Mouse (Mus musculus) thymus, adult 2 months (tissue): ENCODE data around the gene Slc18b1.

Source experiments
- CTCF ChIP-seq: fragments of 200-500 bp; IDR thresholded peaks from 2 replicates; pipeline ENCODE4 v1.5.1; 2012; ENCODE audit warnings: mild to moderate bottlenecking, control low read depth, low read length, moderate library complexity, borderline replicate concordance; ENCODE audit not compliant: control insufficient read depth, poor library complexity, insufficient read depth; ENCODE audit errors: extremely low read depth
- POLR2A ChIP-seq: fragments of 200-500 bp; IDR thresholded peaks from 2 replicates; pipeline ENCODE4 v1.6.1; 2012; ENCODE audit warnings: mild to moderate bottlenecking, low read length, control low read depth, moderate library complexity; ENCODE audit not compliant: control insufficient read depth, poor library complexity, insufficient read depth; ENCODE audit errors: extremely low read depth

DNA sequence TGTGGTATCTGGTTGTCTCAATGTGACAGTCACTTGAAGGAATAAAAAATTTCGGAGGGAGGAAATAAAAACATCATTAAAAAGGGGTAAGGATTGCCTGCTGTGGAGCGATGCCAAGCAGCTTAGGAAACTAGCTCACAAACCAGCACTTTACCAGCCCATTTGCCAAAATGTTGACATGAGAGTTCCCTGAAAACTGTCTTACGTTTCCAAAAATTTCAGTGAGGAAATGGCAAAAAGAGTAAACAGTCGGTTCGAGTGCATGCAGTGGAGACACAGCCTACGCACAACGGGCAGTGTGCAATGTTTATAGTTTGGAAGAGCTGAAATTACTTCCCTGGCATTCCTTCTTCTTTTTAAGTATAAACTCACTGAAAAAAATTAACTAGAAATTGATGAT is 42.6 kb upstream of the Slc18b1 start:
- TF ChIP-seq CTCF (no peak), POLR2A (no peak)
